Mouse (Mus musculus): ENCODE measurements at regions not wholly inside any gene's neighbourhood (a gene's known extent, or its start where the extent isn't known, plus 50 kb on each side); places are given as distances from the start of the nearest gene placed in this dataset.

DNA sequence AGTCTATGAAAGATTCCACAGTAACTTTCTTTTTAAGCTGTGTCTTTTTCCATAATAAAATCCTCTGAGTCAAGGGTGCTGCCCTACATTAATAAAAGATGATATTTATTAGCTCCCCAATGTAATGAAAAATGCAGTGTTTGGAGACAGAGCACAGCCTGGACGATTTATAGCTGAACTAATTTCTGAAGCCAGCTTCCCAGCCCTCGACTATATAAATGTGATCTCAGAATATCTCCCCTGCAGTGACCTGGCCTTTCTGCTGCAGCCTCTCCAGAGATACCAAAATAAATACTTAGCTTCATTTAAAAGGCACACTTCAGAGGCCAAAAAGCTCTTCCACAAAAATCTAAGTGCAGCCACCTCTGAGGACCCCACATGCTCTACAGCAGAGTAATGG lies 534.7 kb downstream of the Zfp619 start:
- no peak for DNase-seq (ENCODE audit: low spot score in 2 of 2)

DNA sequence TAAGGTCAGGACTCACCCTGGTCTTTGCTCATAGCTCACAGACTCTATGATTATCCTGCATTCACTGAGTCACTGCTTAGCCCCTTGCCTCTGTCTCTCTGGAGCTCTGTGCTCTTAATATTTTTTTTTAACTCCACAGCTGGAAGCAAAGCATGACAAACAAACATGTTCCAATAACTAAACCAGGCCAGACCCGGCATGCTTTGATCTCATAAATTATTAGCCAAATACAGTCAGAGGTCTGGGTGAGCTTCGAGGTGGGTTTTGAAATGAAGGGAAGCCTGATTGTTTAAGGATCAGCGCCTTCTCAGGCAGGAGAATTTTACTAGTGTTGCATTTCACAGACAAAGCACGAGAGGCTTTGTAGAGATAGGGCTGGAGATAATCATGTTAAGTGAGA lies 541.3 kb downstream of the Zfp619 start:
- no peak for DNase-seq (ENCODE audit: low spot score in 2 of 2)

- DNase-seq (ENCODE audit: low spot score in 2 of 2): no peak
Measured at GRCm38 (mm10) chr7:40064631-40065030, 547.1 kb downstream of the Zfp619 start.

GRCm38 (mm10) chr7:40065526-40065925 lies 548.0 kb downstream of the Zfp619 start:
- DNase-seq (ENCODE audit: low spot score in 2 of 2): peak; percentile 41 to 47

DNA sequence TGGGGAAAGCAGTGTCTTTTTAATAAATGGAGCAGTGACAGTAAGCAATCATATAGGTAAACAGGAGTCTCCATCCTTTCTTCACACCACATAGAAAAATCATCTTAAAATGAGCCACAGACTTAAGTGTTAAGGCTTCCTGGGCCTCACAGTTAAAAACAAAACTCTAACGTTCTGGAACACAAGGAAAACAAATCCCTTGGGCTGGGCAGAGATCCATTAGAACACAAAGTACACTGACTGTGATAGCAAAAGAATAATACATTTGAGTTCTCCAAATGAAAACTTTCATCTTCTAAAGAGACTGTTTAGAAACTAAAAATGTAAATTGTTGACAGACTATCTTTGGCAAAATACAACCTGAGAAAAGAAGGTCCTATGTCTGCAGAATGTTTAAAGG lies 549.8 kb downstream of the Zfp619 start:
- peak in 1 of 2 experiments; percentile 4 for DNase-seq (ENCODE audit: low spot score in 2 of 2)

DNA sequence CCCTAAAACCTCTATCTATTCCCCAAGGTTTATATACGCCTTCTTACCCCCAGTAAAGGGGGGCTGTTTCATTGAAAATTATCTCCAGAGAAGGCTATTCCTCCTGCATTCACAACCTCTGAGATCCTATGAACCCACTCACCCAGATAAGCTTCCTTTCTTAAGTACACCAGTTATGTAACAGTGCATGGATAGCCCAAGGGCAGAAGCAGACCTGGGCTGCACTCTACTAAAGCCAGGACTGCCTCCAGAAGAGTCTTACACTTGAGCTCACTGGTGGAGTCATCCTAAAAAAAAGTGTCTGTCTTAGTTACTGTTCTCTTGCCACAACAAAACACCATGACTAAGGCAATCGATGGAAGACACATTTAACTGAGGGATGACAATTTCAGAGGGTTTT lies 553.7 kb downstream of the Zfp619 start:
- no peak for DNase-seq (ENCODE audit: low spot score in 2 of 2)

DNA sequence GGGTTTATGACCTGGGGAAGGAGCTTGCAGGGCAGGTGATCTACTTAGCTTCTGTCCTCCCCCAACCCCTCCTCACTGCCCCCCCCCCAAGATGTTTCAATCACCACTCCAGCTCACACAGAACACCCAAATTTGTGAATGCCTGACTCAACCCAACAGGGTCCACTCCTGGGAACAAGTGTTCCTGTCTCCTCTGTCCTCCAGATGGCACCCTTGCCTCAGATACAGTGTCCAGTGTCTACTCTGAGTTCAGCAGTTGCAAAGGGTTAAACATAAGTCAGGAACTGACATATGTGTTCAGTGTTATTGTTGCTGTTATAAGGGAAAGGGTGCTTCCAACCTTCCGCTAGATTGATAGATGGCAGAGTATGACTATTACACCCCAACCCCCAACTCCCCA lies 554.9 kb downstream of the Zfp619 start:
- DNase-seq (ENCODE audit: low spot score in 2 of 2): no peak

GRCm38 (mm10) chr7:40086236-40086635 lies 568.7 kb downstream of the Zfp619 start:
- no peak for DNase-seq (ENCODE audit: low spot score in 2 of 2)

DNA sequence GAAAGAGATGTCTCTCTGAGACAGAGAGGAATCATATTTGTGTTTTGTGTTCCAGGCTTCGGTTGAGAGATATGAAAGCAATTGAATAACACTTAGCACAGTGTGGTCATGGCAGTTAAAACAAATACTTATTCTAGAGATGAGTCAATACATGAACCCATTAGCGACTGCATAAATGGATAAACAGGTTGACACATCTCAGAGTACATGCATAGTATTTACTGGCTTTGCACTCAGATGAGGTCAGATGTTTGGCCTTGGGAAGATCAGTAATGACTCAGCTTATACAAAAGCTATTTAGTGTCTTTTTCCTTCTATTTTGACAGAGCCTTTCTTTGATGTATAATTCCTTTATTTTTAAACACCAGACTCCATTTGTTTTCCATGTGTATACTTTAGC lies 579.5 kb downstream of the Zfp619 start:
- DNase-seq (ENCODE audit: low spot score in 2 of 2): no peak

GRCm38 (mm10) chr7:40103057-40103945 lies 585.7 kb downstream of the Zfp619 start:
- DNase-seq (ENCODE audit: low spot score in 2 of 2): peak in 1 of 2 experiments; percentile 1

- DNase-seq (ENCODE audit: low spot score in 2 of 2): no peak
Measured at GRCm38 (mm10) chr7:40142906-40143305, 625.3 kb downstream of the Zfp619 start.

DNA sequence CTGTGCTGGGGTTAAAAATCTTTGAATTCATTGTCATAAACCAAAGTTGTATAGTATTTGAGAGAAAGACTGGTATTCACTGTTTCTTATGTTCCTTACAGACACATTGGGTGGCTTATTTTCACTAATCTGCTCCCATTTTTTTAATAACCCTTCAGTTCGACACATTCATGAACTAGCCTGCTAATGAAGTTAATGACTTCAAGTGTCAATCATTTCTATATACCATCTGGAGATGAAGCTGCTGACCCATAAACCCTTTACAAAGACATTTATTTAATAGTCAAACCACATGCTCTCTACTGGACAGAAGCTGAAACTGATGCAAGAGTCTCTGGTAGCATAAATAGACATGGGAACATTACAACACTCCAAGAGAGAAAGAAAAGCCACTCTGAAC lies 626.9 kb downstream of the Zfp619 start:
- no peak for DNase-seq (ENCODE audit: low spot score in 2 of 2)

DNA sequence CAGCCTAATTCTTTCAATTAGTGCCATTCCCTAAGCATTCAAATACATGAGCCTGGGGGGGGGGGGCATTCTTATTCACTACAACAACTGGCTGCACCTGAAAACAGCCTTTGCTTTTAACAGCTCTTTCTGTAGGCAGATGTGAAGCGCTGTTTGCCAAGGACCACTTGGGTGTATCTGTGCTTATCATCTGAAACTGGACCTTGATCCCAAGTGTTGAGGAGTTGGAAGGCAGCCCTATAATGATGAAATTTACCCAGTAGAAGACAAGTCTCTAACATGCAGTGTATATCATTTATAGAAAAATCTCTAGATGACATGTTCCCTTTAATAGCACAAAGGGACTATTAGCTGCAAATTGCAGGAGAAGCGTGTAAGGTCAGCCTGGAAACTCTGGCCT lies 660.0 kb downstream of the Zfp619 start:
- no peak for DNase-seq (ENCODE audit: low spot score in 2 of 2)

GRCm38 (mm10) chr7:40195366-40195765 lies 677.8 kb downstream of the Zfp619 start:
- DNase-seq (ENCODE audit: low spot score in 2 of 2): no peak

GRCm38 (mm10) chr7:40202615-40203014 lies 685.0 kb downstream of the Zfp619 start:
- DNase-seq (ENCODE audit: low spot score in 2 of 2): no peak

- peak in 1 of 2 experiments; percentile 27 for DNase-seq (ENCODE audit: low spot score in 2 of 2)
Measured at GRCm38 (mm10) chr7:40211956-40212355, 686.2 kb upstream of the Vstm2b start.

GRCm38 (mm10) chr7:40212576-40212975 lies 685.6 kb upstream of the Vstm2b start:
- DNase-seq (ENCODE audit: low spot score in 2 of 2): no peak

- peak; percentile 56 to 68 for DNase-seq (ENCODE audit: low spot score in 2 of 2)
Measured at GRCm38 (mm10) chr7:40213646-40214045, 684.5 kb upstream of the Vstm2b start.

DNA sequence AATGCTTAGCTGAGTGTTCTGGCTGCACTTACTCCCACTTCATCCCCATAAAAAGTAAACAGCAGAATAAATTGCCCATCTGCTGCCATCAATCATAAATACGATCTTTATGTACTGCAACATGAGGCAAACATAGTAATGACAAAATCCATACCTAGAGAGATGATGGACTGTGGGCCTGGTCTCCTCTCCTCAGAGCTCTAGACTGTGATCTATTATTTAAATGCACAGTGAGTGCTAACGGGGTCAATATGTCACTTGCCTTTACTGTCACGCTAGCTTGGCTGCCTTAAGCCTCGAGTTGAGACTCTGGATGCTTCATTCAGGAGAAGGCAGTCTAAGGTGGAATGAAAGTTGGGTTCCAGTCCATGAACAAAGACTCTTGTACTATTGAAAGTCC lies 683.7 kb upstream of the Vstm2b start:
- no peak for DNase-seq (ENCODE audit: low spot score in 2 of 2)

- no peak for DNase-seq (ENCODE audit: low spot score in 2 of 2)
Measured at GRCm38 (mm10) chr7:40215271-40215670, 682.9 kb upstream of the Vstm2b start.

GRCm38 (mm10) chr7:40220549-40220948 lies 677.6 kb upstream of the Vstm2b start:
- DNase-seq (ENCODE audit: low spot score in 2 of 2): no peak

DNA sequence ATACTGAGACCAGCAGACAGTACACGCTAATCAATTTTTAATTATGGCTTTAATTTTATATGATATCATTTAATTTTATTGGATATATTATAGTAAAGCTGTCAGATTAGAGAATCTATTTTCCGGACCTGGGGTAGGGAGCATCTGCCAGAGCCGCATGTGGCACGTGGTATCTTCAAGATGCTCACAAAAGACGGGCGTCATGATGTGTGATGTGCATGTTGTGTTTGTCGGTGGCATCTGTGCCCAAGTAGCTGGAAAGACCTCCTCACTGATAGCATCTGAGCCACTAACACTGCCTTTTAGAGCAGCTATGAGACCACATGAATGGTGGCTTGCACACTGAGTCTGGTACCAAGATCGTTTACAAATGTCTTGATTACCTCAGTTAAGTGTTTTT lies 652.9 kb upstream of the Vstm2b start:
- DNase-seq (ENCODE audit: low spot score in 2 of 2): no peak

DNA sequence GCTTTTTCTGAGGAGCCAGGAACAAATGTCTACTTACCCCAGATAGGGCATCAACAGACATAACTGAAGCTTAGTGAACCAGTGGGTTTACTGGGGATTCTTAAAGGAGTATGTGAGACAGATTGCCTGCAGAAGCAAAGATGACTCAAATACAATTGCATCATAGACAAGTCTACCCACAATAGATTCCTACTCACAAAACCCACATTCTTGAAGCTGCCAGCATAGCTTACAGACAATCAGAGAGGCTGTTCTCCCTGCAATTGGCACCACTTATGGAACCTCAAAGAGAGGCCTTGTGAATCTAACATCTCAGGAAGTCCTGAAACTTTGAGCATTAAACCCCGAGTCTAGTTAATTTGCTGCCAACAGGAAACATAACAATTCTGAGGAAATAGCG lies 649.6 kb upstream of the Vstm2b start:
- DNase-seq (ENCODE audit: low spot score in 2 of 2): no peak

- DNase-seq (ENCODE audit: low spot score in 2 of 2): no peak
Measured at GRCm38 (mm10) chr7:40253486-40253885, 644.6 kb upstream of the Vstm2b start.
